Mouse (Mus musculus): ENCODE results near the gene Itih4.

GRCm38 (mm10) chr14:30907814-30908265 is 21.6 kb downstream of the Itih4 start:
- TF ChIP-seq GATA1 (IDR thresholded peaks at IDR 0.05; ENCODE audit: borderline replicate concordance, low read length) (no peak), FLI1 (IDR thresholded peaks at IDR 0.05; ENCODE audit: low read length) (no peak)

Measured in megakaryocyte, embryonic 14.5 days (primary cell).